Mouse (Mus musculus) liver, postnatal 0 days (tissue): ENCODE results near the gene Sspn. TPM values are rescaled to one million over a fixed set of nuclear protein-coding genes. Genes with fewer than 3 reads are reported as not detected.

Experiments used
- ATAC-seq: fragments of 200-750 bp; cut with Nextera tagmentation; 2 replicates; pipeline ENCODE4 v1.8.0; 2017; ENCODE audit warnings: mild to moderate bottlenecking, moderate library complexity
- DNase-seq: peaks from one replicate; pipeline ENCODE4 v3.0.0-alpha.2; 2016
- H3K27ac ChIP-seq: fragments of 300-500 bp; sonication (generic); 2 replicates; pipeline ENCODE4 v1.5.1; 2014; ENCODE audit warnings: antibody characterized with exemption, moderate library complexity, mild to moderate bottlenecking, low read depth
- H3K27me3 ChIP-seq: fragments of 300-500 bp; sonication (generic); 2 replicates; pipeline ENCODE4 v1.6.1; 2014; ENCODE audit warnings: low read length, control low read depth, mixed read lengths; ENCODE audit not compliant: insufficient read depth
- H3K36me3 ChIP-seq: fragments of 300-500 bp; sonication (generic); replicated peaks from 2 replicates; pipeline ENCODE4 v1.6.1; 2014; ENCODE audit warnings: mild to moderate bottlenecking, control low read depth, low read length, moderate library complexity, mixed read lengths; ENCODE audit not compliant: insufficient read depth
- H3K4me1 ChIP-seq: fragments of 300-500 bp; sonication (generic); 2 replicates; pipeline ENCODE4 v1.6.1; 2014; ENCODE audit warnings: antibody characterized with exemption, mild to moderate bottlenecking, control low read depth; ENCODE audit not compliant: insufficient read depth
- H3K4me2 ChIP-seq: fragments of 300-500 bp; sonication (generic); 2 replicates; pipeline ENCODE4 v1.6.1; 2014; ENCODE audit warnings: low read depth, mild to moderate bottlenecking, low read length, moderate library complexity, mixed read lengths
- H3K4me3 ChIP-seq: fragments of 300-500 bp; sonication (generic); 2 replicates; pipeline ENCODE4 v1.5.1; 2014; ENCODE audit warnings: low read depth, low read length
- H3K9ac ChIP-seq: fragments of 300-500 bp; sonication (generic); replicated peaks from 2 replicates; pipeline ENCODE4 v1.6.1; 2014; ENCODE audit warnings: mild to moderate bottlenecking, moderate library complexity
- H3K9me3 ChIP-seq: fragments of 300-500 bp; sonication (generic); 2 replicates; pipeline ENCODE4 v1.6.1; 2016; ENCODE audit warnings: mild to moderate bottlenecking, control low read depth, low read length, mixed read lengths
- CTCF ChIP-seq: sonication (generic); IDR thresholded peaks from 2 replicates; pipeline ENCODE4 v1.5.1; 2016; ENCODE audit warnings: antibody characterized with exemption, low read depth
- EP300 ChIP-seq: IDR thresholded peaks from 2 replicates; pipeline ENCODE4 v1.6.1; 2016; ENCODE audit warnings: antibody characterized with exemption, low read depth, mild to moderate bottlenecking
- WGBS: fragments of 180-500 bp; shearing (Covaris S2); extraction: QIAGEN DNeasy Blood & Tissue Kit; methylation state at CpG from one replicate; pipeline ENCODE4 v1.1.7; 2014; ENCODE audit not compliant: insufficient replicate concordance; 5-methylcytosine and 5-hydroxymethylcytosine counted together
- polyA plus RNA-seq: library from polyadenylated mRNA; unstranded; fragments of >200 nt; fragmentation: Nextera tagmentation; extraction: Ambion mirVana; gene quantifications from 2 replicates; pipeline ENCODE4 v1.2.1, GENCODE M21; 2015

The Sspn gene
- polyA plus RNA-seq: 0.51 and 0.60 TPM in 2 replicates

DNA sequence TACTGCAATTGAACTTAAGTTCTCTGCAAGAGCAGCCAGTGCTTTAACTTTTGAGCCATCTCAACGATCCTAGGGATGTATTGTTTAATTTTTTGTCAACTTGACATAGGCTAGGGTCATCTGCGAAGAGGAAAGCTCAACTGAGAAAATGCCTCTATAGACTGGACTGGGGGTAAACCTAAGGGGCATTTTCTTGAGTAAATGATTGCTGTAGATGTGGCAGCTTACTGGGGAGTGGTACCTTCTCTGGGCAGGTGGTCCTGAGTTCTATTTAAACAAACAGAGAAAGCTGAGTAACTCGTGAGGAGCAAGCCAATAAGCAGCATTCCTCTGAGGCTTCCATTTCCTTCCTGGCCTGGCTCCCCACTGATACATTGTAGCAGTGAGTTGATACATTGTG lies at the start of gene Sspn:
TSS of gene Sspn (plus strand) at position 301 of the 400 bp plus-strand sequence.
- no peak within 1 kb of the TSS for H3K27ac ChIP-seq
- WGBS: 66% methylated on average over 3 of the region's 3 CpGs
- H3K4me2 ChIP-seq: no peak within 1 kb of the TSS
- 0 out of 2 replicates have a peak, but pooled peaks cover 3% of the 10 kb centered on the region for H3K4me1 ChIP-seq
- no peak within 1 kb of the TSS for H3K4me3 ChIP-seq
- no peak for TF ChIP-seq EP300
- TF ChIP-seq CTCF: no peak
- no peaks in the 10 kb centered on the region for H3K36me3 ChIP-seq
- DNase-seq (no peak), ATAC-seq (no peak)
- H3K9ac ChIP-seq: no peak within 1 kb of the TSS
- no peaks in the 10 kb centered on the region for H3K9me3 ChIP-seq
- H3K27me3 ChIP-seq: no peaks in the 10 kb centered on the region

DNA sequence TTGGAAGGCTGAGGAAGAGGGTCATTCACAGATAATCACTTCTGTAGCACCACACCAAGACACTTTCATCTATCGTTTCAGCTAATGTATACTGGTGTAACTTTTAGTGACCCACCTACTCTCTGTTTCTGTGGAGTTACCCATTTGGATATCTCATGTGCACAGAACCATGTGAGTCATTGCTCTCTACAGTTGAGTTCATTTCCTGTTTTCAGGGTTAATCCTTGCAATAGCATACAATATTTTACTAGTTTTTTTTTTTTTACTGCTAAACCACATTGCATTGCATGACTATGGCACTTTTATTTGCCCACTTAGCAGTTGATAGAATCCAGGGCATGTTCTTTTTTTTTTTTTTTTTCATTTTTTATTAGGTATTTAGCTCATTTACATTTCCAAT lies 48.4 kb upstream of the Sspn start:
- no peaks in the 10 kb centered on the region for H3K36me3 ChIP-seq
- H3K27me3 ChIP-seq: no peaks in the 10 kb centered on the region
- H3K27ac ChIP-seq: no peak overlapping the region
- H3K9ac ChIP-seq: no peak overlapping the region
- DNase-seq (no peak), ATAC-seq (no peak)
- no peak overlapping the region for H3K4me2 ChIP-seq
- no peaks in the 10 kb centered on the region for H3K4me1 ChIP-seq
- TF ChIP-seq EP300 (no peak), CTCF (no peak)
- H3K9me3 ChIP-seq: no peaks in the 10 kb centered on the region
- no peak overlapping the region for H3K4me3 ChIP-seq
- WGBS: 32% methylated on average over 1 of the region's 1 CpGs

DNA sequence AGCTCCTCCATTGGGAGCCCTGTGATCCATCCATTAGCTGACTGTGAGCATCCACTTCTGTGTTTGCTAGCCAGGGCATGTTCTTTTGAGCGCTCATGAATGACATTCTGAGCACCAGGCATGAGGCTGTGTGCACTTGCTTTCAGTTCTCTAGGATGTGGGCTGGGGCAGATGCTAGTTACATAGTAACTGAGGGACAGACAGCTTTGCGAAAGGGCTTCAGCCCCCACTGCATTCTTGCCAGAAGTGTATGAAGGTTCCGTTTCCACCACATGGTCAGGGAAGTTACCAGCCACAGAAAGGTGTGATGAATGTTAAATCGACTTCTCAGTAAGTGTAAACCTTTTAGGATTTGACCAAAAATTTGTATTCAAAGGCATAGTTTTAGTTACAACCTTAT lies 47.8 kb upstream of the Sspn start:
- ATAC-seq: no peak
- H3K27me3 ChIP-seq: no peaks in the 10 kb centered on the region
- 50% methylated on average over 4 of the region's 4 CpGs for WGBS

DNA sequence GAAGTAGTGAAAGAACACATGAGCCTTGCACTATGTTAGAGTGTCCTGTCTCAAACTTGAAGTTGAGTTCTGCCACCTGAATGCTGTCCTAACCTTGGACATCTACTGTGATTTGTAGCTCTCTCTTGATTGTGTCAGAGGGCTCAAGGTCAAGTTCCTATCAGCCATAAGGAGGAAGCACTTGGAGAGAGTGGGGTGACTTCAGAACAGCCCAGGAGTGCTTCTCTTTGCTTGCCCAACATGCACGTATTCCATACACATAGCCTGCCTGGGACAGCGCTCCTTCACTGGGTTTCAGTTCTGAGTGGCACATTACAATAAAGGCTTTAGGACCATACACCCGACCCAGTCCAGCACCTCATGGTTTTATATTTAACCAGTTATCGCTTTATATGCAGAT lies 46.4 kb upstream of the Sspn start:
- 66% methylated on average over 4 of the region's 4 CpGs for WGBS
- TF ChIP-seq CTCF: no peak
- no peak for TF ChIP-seq EP300
- no peak overlapping the region for H3K27ac ChIP-seq
- no peaks in the 10 kb centered on the region for H3K27me3 ChIP-seq
- H3K36me3 ChIP-seq: no peaks in the 10 kb centered on the region
- no peak for ATAC-seq
- no peaks in the 10 kb centered on the region for H3K9me3 ChIP-seq
- H3K4me2 ChIP-seq: no peak overlapping the region
- no peak overlapping the region for H3K4me3 ChIP-seq
- DNase-seq: no peak
- H3K4me1 ChIP-seq: no peaks in the 10 kb centered on the region
- H3K9ac ChIP-seq: no peak overlapping the region

More for the DNA sequence above, 47.8 kb upstream of the Sspn start:
- Histone ChIP-seq H3K9me3 (no peaks in the 10 kb centered on the region), H3K4me2 (no peak overlapping the region), H3K9ac (no peak overlapping the region), H3K4me1 (no peaks in the 10 kb centered on the region), H3K27ac (no peak overlapping the region), H3K36me3 (no peaks in the 10 kb centered on the region), H3K4me3 (no peak overlapping the region)
- no peak for DNase-seq
- TF ChIP-seq CTCF (no peak), EP300 (no peak)

DNA sequence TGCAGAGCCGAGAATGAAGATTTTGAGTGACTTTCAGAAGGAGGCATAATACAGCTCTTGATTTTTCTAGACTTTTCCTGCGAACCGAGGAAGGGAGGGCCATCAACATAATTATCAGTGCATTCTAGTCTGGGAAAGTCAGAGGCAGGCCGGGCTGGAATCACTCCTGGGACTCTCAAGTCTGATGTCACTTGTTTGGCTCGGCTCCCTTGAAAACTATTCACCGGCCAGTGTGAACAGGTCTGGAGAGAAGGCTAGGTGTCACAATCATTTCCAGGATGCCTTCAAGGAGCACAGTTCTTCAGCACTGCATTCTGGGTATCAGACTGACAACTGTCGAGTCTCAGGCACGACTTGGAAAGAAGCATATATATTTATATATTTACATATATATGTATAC lies 45.2 kb upstream of the Sspn start:
- no peaks in the 10 kb centered on the region for H3K36me3 ChIP-seq
- H3K9ac ChIP-seq: no peak overlapping the region
- H3K4me2 ChIP-seq: no peak overlapping the region
- no peak overlapping the region for H3K4me3 ChIP-seq
- no peak for TF ChIP-seq CTCF
- no peak for TF ChIP-seq EP300
- H3K4me1 ChIP-seq: no peaks in the 10 kb centered on the region
- DNase-seq (no peak), ATAC-seq (no peak)
- H3K27ac ChIP-seq: no peak overlapping the region
- H3K27me3 ChIP-seq: no peaks in the 10 kb centered on the region
- WGBS: 68% methylated on average over 8 of the region's 8 CpGs
- no peaks in the 10 kb centered on the region for H3K9me3 ChIP-seq

DNA sequence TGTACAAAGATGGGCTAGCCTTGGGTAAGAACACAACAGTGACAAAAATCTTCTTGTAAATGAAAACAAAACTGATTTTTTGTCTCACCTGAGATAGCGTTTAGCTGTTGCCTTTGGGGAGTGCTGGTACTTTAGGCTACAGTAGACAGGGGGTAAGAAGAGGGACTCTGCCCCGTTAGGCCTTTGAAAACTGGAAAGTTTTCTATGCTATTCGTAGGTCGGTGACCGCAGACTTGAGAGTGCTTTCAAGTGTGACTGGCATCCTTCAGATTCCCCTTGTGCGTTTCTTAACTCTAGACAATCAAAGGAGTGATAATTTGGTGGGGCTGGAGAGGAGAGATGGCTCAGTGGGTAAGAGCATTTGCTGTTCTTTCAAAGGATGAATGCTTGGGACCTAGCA lies 43.7 kb upstream of the Sspn start:
- no peak for DNase-seq

DNA sequence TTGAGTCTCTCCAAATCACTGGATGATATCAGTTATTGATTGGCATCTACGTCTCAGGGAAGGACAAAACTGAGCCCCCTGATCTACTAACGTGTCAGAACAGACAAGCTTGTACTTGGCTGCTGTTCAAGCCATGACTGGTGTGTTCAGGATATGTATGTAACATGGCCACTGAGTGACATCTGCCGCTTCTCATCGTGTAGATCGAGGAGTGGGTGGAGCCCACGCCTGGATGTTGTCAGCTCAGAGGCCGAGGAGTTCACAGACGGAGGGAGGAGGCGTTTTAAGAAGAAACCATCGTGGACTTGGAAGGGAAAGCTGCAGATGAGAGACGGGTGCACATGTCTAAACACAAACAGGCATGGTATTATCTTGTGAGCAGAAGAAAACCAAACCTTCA lies 39.5 kb upstream of the Sspn start:
- Histone ChIP-seq H3K27ac (no peak overlapping the region), H3K4me2 (no peak overlapping the region), H3K9me3 (no peaks in the 10 kb centered on the region), H3K27me3 (no peaks in the 10 kb centered on the region), H3K9ac (no peak overlapping the region), H3K4me3 (no peak overlapping the region), H3K36me3 (no peaks in the 10 kb centered on the region), H3K4me1 (no peaks in the 10 kb centered on the region)
- DNase-seq (no peak), ATAC-seq (no peak)
- WGBS: 79% methylated on average over 11 of the region's 11 CpGs
- TF ChIP-seq CTCF (no peak), EP300 (no peak)

More for the DNA sequence above, 43.7 kb upstream of the Sspn start:
- Histone ChIP-seq H3K4me3 (no peak overlapping the region), H3K27ac (no peak overlapping the region), H3K4me1 (no peaks in the 10 kb centered on the region), H3K9ac (no peak overlapping the region), H3K27me3 (no peaks in the 10 kb centered on the region), H3K36me3 (no peaks in the 10 kb centered on the region), H3K9me3 (no peaks in the 10 kb centered on the region), H3K4me2 (no peak overlapping the region)
- no peak for TF ChIP-seq EP300
- TF ChIP-seq CTCF: no peak
- ATAC-seq: no peak
- WGBS: 79% methylated on average over 6 of the region's 6 CpGs
